Mouse (Mus musculus) intestine, postnatal 0 days (tissue): ENCODE measurements around the gene Slc9a3r1. TPM values are rescaled to one million over a fixed set of nuclear protein-coding genes. Genes with fewer than 3 reads are reported as not detected.

Source experiments
- ATAC-seq: fragments of 200-750 bp; cut with Nextera tagmentation; 2 replicates; pipeline ENCODE4 v1.8.0; 2017; ENCODE audit warnings: mild to moderate bottlenecking, moderate TSS enrichment, moderate library complexity
- H3K27ac ChIP-seq: fragments of 300-500 bp; sonication (generic); 2 replicates; pipeline ENCODE4 v1.5.1; 2014; ENCODE audit warnings: mild to moderate bottlenecking, low read depth, low read length, moderate library complexity
- H3K27me3 ChIP-seq: fragments of 300-500 bp; sonication (generic); replicated peaks from 2 replicates; pipeline ENCODE4 v1.6.1; 2014; ENCODE audit warnings: low read length, mixed read lengths; ENCODE audit not compliant: control insufficient read depth, insufficient read depth
- H3K36me3 ChIP-seq: fragments of 300-500 bp; sonication (generic); 2 replicates; pipeline ENCODE4 v1.6.1; 2014; ENCODE audit warnings: mild to moderate bottlenecking, moderate library complexity; ENCODE audit not compliant: control insufficient read depth, insufficient read depth
- H3K4me1 ChIP-seq: fragments of 300-500 bp; sonication (generic); replicated peaks from 2 replicates; pipeline ENCODE4 v1.6.1; 2014; ENCODE audit warnings: antibody characterized with exemption, low read length, mixed read lengths; ENCODE audit not compliant: control insufficient read depth, insufficient read depth
- H3K4me2 ChIP-seq: fragments of 300-500 bp; sonication (generic); replicated peaks from 2 replicates; pipeline ENCODE4 v1.6.1; 2014; ENCODE audit warnings: low read depth, mild to moderate bottlenecking, moderate library complexity
- H3K4me3 ChIP-seq: fragments of 300-500 bp; sonication (generic); 2 replicates; pipeline ENCODE4 v1.5.1; 2014; ENCODE audit warnings: low read depth, low read length
- H3K9ac ChIP-seq: fragments of 300-500 bp; sonication (generic); 2 replicates; pipeline ENCODE4 v1.6.1; 2014; ENCODE audit warnings: mild to moderate bottlenecking, low read depth, low read length
- H3K9me3 ChIP-seq: fragments of 300-500 bp; sonication (generic); 2 replicates; pipeline ENCODE4 v1.6.1; 2016; ENCODE audit warnings: mixed run types; ENCODE audit not compliant: control insufficient read depth
- CTCF ChIP-seq: sonication (generic); IDR thresholded peaks from 2 replicates; pipeline ENCODE4 v1.5.1; 2016; ENCODE audit warnings: low read depth, mild to moderate bottlenecking, control low read depth, antibody characterized with exemption, moderate library complexity
- WGBS: fragments of 180-500 bp; shearing (Covaris S2); extraction: QIAGEN DNeasy Blood & Tissue Kit; methylation state at CpG from one replicate; pipeline ENCODE4 v1.1.7; 2014; 5-methylcytosine and 5-hydroxymethylcytosine counted together
- polyA plus RNA-seq: library from polyadenylated mRNA; unstranded; fragments of >200 nt; fragmentation: Nextera tagmentation; extraction: Ambion mirVana; gene quantifications from 2 replicates; pipeline ENCODE4 v1.2.1, GENCODE M21; 2015

Gene Slc9a3r1
- polyA plus RNA-seq, 1 experiment from 2014 or later, result 679 TPM

DNA sequence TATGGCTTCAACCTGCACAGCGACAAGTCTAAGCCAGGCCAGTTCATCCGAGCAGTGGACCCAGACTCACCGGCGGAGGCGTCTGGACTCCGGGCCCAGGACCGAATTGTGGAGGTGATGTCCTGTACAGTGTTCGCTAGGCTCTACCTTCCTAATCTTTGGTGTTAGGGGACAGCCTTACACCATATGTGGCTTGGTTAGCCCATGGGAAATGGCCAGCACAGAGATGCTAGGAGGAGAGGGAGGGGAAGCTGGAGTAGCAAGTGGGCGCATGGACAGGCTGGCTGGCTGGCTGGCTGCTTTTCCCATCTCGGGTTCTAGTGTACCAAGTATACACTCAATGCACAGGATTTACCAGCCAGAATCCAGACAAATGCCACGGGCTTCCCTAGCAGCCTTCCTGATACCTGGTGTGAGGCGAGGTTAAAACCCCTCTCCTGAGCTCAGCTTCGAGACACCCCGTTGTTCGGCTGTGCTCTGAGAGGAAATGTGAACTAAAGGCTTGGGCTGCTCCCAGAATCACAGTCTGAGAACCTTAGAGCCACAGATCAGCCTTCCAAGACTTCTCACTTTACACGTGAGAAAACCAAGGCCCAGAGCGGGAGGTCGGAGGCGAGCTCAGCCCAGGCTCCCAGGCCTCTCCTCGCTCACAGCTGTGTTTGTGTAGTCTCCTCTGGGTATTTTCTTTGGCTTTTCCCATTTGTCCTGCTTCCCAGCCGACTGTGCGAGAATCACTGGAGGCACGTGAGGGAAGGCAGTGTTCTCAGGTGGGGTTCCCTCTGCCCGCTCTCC, 13.5 kb downstream of the Slc9a3r1 start:
- ATAC-seq, result no peak
- WGBS, result 58% methylated on average over 24 of the region's 24 CpGs
- peaks cover 37% of the 10 kb centered on the region for H3K4me1 ChIP-seq
- H3K9me3 ChIP-seq, result no peaks in the 10 kb centered on the region
- peaks cover 45% of the 10 kb centered on the region; the same call in 1 of the 2 replicates for H3K36me3 ChIP-seq
- no peak overlapping the region for H3K4me3 ChIP-seq
- H3K4me2 ChIP-seq, result peak overlapping the region; percentile 63
- peak overlapping the region; percentile 94 for H3K27ac ChIP-seq
- TF ChIP-seq CTCF, result no peak
- H3K9ac ChIP-seq, result 0 out of 2 replicates have a peak overlapping the region, but pooled peaks have one; percentile 31
- no peaks in the 10 kb centered on the region for H3K27me3 ChIP-seq

DNA sequence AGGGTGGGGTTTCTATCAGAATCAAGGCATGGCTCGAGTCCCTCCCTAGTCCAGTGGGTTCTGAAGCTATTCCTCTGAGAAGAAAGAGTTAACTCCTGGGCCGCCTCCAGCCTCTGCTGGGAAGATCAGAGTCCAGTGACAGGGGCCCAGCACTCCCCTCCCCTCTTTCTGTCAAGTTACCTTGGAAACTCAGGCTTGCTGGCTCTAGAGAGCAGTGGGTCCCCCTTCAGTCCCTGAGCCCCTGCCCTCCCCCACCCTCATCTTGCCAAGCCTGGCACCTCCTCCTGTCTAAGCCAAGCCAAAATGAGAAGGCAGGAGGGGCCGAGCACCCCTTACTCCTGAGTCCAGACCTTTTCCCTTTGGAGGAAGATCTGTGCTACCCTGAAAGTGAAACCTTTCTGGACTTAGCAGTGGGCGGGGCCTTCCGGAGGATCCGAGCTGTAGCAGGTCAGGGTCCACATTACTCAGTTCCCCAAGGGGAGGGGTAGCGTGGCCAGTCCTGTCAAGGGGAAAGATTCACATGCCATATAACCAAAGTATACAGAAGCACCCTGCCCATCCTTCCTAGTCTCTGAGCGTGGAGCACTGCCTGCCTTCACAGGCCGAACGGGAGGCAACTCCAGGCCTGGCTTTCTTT, 14.5 kb downstream of the Slc9a3r1 start:
- H3K9me3 ChIP-seq, result no peaks in the 10 kb centered on the region
- H3K9ac ChIP-seq, result peak overlapping the region; percentile 48; the same call in 1 of the 2 replicates
- H3K4me3 ChIP-seq, result peak overlapping the region; percentile 23; the same call in 1 of the 2 replicates
- no peak for TF ChIP-seq CTCF
- H3K4me2 ChIP-seq, result peak overlapping the region; percentile 63
- peak; percentile 78 for ATAC-seq
- no peaks in the 10 kb centered on the region for H3K27me3 ChIP-seq
- H3K27ac ChIP-seq, result peak overlapping the region; percentile 94
- peaks cover 45% of the 10 kb centered on the region; the same call in 1 of the 2 replicates for H3K36me3 ChIP-seq
- 15% methylated on average over 10 of the region's 10 CpGs for WGBS
- H3K4me1 ChIP-seq, result peaks cover 34% of the 10 kb centered on the region

- Histone ChIP-seq H3K9ac (0 out of 2 replicates have a peak overlapping the region, but pooled peaks have one; percentile 7), H3K36me3 (peaks cover 45% of the 10 kb centered on the region; the same call in 1 of the 2 replicates), H3K27ac (peak overlapping the region; percentile 50), H3K4me2 (peak overlapping the region; percentile 30; the same call in 1 of the 2 replicates), H3K4me1 (peaks cover 24% of the 10 kb centered on the region), H3K4me3 (no peak overlapping the region), H3K9me3 (no peaks in the 10 kb centered on the region), H3K27me3 (no peaks in the 10 kb centered on the region)
- WGBS, result 26% methylated on average over 2 of the region's 2 CpGs
- no peak for TF ChIP-seq CTCF
- ATAC-seq, result no peak
These were observed 15.6 kb downstream of the Slc9a3r1 start for GRCm38 (mm10) chr11:115178766-115179165.

GRCm38 (mm10) chr11:115179191-115179590, 16.1 kb downstream of the Slc9a3r1 start:
- Histone ChIP-seq H3K27ac (peak overlapping the region; percentile 50; the same call in 1 of the 2 replicates), H3K9me3 (no peaks in the 10 kb centered on the region), H3K9ac (no peak overlapping the region), H3K36me3 (peaks cover 45% of the 10 kb centered on the region; the same call in 1 of the 2 replicates), H3K4me2 (peak overlapping the region; percentile 30; the same call in 1 of the 2 replicates), H3K4me3 (no peak overlapping the region), H3K4me1 (peaks cover 20% of the 10 kb centered on the region), H3K27me3 (no peaks in the 10 kb centered on the region)
- TF ChIP-seq CTCF, result no peak
- 57% methylated on average over 6 of the region's 6 CpGs for WGBS
- no peak for ATAC-seq

DNA sequence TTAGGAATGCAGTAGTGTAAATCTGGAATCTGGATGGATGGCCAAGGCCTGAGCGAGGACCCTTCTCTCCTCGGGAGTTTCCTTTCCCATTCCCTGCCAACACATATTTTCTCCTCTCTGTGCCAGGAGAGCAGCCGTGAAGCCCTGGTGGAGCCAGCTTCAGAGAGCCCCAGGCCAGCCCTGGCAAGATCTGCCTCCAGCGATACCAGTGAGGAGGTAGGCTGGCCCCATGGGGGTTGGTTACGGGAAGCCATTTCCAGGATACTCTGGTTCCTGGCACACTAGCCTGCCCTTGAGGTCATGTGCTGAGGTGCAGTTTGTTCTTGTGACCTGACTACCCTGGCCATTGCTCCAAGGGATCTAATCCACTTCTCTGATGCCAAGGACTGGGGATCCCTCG, 16.7 kb downstream of the Slc9a3r1 start:
- Histone ChIP-seq H3K27me3 (no peaks in the 10 kb centered on the region), H3K9ac (no peak overlapping the region), H3K4me1 (peaks cover 19% of the 10 kb centered on the region), H3K36me3 (peaks cover 42% of the 10 kb centered on the region; the same call in 1 of the 2 replicates), H3K27ac (no peak overlapping the region; the same call in 1 of the 2 replicates), H3K4me2 (no peak overlapping the region), H3K9me3 (no peaks in the 10 kb centered on the region), H3K4me3 (no peak overlapping the region)
- 73% methylated on average over 6 of the region's 6 CpGs for WGBS
- ATAC-seq, result no peak
- TF ChIP-seq CTCF, result 0 out of 2 replicates have a peak, but pooled peaks have one; percentile 11

GRCm38 (mm10) chr11:115181913-115182638, 18.9 kb downstream of the Slc9a3r1 start:
- H3K9ac ChIP-seq, result no peak overlapping the region
- 13% methylated on average over 12 of the region's 12 CpGs for WGBS
- no peak overlapping the region for H3K4me3 ChIP-seq
- peak; percentile 96 for TF ChIP-seq CTCF
- peaks cover 31% of the 10 kb centered on the region; the same call in 1 of the 2 replicates for H3K36me3 ChIP-seq
- peak overlapping the region; percentile 46; the same call in 1 of the 2 replicates for H3K27ac ChIP-seq
- no peaks in the 10 kb centered on the region for H3K27me3 ChIP-seq
- ATAC-seq, result peak; percentile 44
- peaks cover 6% of the 10 kb centered on the region; the same call in 1 of the 2 replicates for H3K4me1 ChIP-seq
- no peaks in the 10 kb centered on the region for H3K9me3 ChIP-seq
- no peak overlapping the region for H3K4me2 ChIP-seq
